Mouse (Mus musculus) spleen, postnatal 14 days (tissue): ENCODE results near the gene Cd200.

ENCODE experiments used
- DNase-seq, 2 experiments: peaks; one replicate each; pipeline ENCODE4 v3.0.0; 2021 to 2022; ENCODE audit warnings: low spot score in 2 of 2

Gene Cd200

DNA sequence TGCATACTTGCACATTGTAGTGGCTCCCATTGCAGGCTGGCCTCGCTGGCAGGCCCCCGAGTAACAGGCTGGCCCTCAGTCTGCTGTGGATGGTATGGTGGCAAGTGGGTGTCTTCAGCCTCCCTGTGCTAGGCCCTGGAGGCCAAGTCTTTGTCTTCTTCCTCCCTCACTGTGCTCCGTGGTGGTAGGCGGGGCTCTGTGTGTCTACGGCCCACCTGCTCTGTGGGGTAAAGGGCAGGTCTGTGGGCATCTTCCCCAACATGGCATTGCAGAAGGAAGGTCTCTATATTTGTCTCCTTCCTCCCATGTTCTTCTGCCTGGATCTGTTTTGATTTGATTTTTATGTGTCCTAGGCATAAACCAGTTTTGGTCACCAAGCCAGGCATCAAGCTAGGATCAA, 74.0 kb downstream of the Cd200 start:
- no peak for DNase-seq

- DNase-seq: no peak
Observed at GRCm38 (mm10) chr16:45334376-45334765, 74.5 kb downstream of the Cd200 start.

- DNase-seq: no peak
Observed at GRCm38 (mm10) chr16:45333678-45334375, 75.0 kb downstream of the Cd200 start.

GRCm38 (mm10) chr16:45332591-45332990, 76.3 kb downstream of the Cd200 start:
- no peak for DNase-seq
